Mouse (Mus musculus) limb, embryonic 14.5 days (tissue): ENCODE results near the gene B4galnt2. TPM values are rescaled to one million over a fixed set of nuclear protein-coding genes. Genes with fewer than 3 reads are reported as not detected.

Experiments used
- ATAC-seq: fragments of 200-750 bp; cut with Nextera tagmentation; 2 replicates; pipeline ENCODE4 v1.8.0; 2017; ENCODE audit warnings: low read depth, moderate number of reproducible peaks, moderate TSS enrichment; ENCODE audit not compliant: low FRiP score
- DNase-seq: peaks from one replicate; pipeline ENCODE4 v3.0.0-alpha.2; 2015; ENCODE audit warnings: low spot score
- H3K27ac ChIP-seq: fragments of 300-500 bp; sonication (generic); replicated peaks from 2 replicates; pipeline ENCODE4 v1.5.1; 2014; ENCODE audit warnings: low read depth, mild to moderate bottlenecking, low read length, moderate library complexity, mixed read lengths
- H3K27me3 ChIP-seq: fragments of 300-500 bp; sonication (generic); 2 replicates; pipeline ENCODE4 v1.6.1; 2014; ENCODE audit warnings: low read length, mixed read lengths; ENCODE audit not compliant: control insufficient read depth, insufficient read depth
- H3K36me3 ChIP-seq: fragments of 300-500 bp; sonication (generic); 2 replicates; pipeline ENCODE4 v1.6.1; 2014; ENCODE audit warnings: mild to moderate bottlenecking, low read length, moderate library complexity, mixed read lengths; ENCODE audit not compliant: control insufficient read depth, insufficient read depth
- H3K4me1 ChIP-seq: fragments of 300-500 bp; sonication (generic); 2 replicates; pipeline ENCODE4 v1.6.1; 2014; ENCODE audit warnings: antibody characterized with exemption, low read length, mixed read lengths; ENCODE audit not compliant: control insufficient read depth, insufficient read depth
- H3K4me2 ChIP-seq: fragments of 300-500 bp; sonication (generic); replicated peaks from 2 replicates; pipeline ENCODE4 v1.6.1; 2014; ENCODE audit warnings: low read depth, mild to moderate bottlenecking, low read length, moderate library complexity; ENCODE audit not compliant: severe bottlenecking
- H3K4me3 ChIP-seq: fragments of 300-500 bp; sonication (generic); replicated peaks from 2 replicates; pipeline ENCODE4 v1.5.1; 2014; ENCODE audit warnings: low read length
- H3K9ac ChIP-seq: fragments of 300-500 bp; sonication (generic); 2 replicates; pipeline ENCODE4 v1.6.1; 2014; ENCODE audit warnings: mild to moderate bottlenecking, low read depth, low read length, moderate library complexity; ENCODE audit not compliant: severe bottlenecking
- H3K9me3 ChIP-seq: fragments of 300-500 bp; sonication (generic); 2 replicates; pipeline ENCODE4 v1.6.1; 2016; ENCODE audit warnings: low read length; ENCODE audit not compliant: control insufficient read depth
- POLR2A ChIP-seq: fragments of 200-500 bp; IDR thresholded peaks from 2 replicates; pipeline ENCODE4 v1.8.0; 2012; ENCODE audit warnings: inconsistent platforms, mild to moderate bottlenecking, moderate library complexity, borderline replicate concordance; ENCODE audit not compliant: insufficient read depth, insufficient read length; ENCODE audit errors: extremely low read depth
- WGBS: fragments of 180-500 bp; shearing (Covaris S2); extraction: QIAGEN DNeasy Blood & Tissue Kit; methylation state at CpG from one replicate; pipeline ENCODE4 v1.1.7; 2014; 5-methylcytosine and 5-hydroxymethylcytosine counted together
- polyA plus RNA-seq, 2 experiments: library from polyadenylated mRNA; depleted of rRNA in 1 of 2; stranded (reverse) in 1 of 2; unstranded in 1 of 2; fragments of >200 nt; fragmentation: Nextera tagmentation in 1 of 2; extraction: Ambion mirVana in 1 of 2; gene quantifications; 2 replicates each; pipeline versions ENCODE4 v1.2.1 to v1.2.3; 2012 to 2014

B4galnt2 gene
- polyA plus RNA-seq, 2 experiments, result not detected

DNA sequence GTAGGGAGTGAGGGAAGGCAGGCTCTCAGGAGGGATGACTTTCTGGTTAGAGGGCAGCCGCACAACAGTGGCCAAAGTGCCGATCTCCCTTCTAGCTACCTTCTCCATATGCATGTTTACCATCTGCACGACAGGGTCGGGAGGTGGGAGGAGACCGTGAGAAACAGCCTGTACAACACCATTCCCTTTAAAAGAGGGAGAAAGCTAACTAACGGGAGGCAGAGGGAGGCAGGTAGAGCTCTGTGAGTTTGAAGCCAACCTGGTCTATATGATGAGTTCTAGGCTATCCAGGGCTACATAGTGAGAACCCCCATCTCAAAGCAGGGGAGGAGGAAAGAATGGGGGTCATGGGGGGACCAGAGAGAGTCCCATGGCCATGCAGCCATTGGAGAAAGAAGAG lies 78.9 kb downstream of the B4galnt2 start:
- Histone ChIP-seq H3K27me3 (peaks cover 57% of the 10 kb centered on the region), H3K4me1 (peaks cover 24% of the 10 kb centered on the region), H3K4me2 (no peak overlapping the region), H3K9me3 (no peaks in the 10 kb centered on the region), H3K27ac (no peak overlapping the region), H3K36me3 (no peaks in the 10 kb centered on the region), H3K9ac (no peak overlapping the region), H3K4me3 (no peak overlapping the region)
- WGBS, result 41% methylated on average over 6 of the region's 6 CpGs
- TF ChIP-seq POLR2A, result no peak
- ATAC-seq (no peak), DNase-seq (no peak)

GRCm38 (mm10) chr11:95834742-95835710 lies 79.7 kb downstream of the B4galnt2 start:
- no peak for TF ChIP-seq POLR2A
- Histone ChIP-seq H3K27me3 (peaks cover 66% of the 10 kb centered on the region), H3K36me3 (no peaks in the 10 kb centered on the region), H3K9ac (no peak overlapping the region), H3K9me3 (no peaks in the 10 kb centered on the region), H3K4me2 (no peak overlapping the region), H3K4me1 (peaks cover 28% of the 10 kb centered on the region), H3K4me3 (no peak overlapping the region), H3K27ac (no peak overlapping the region)
- ATAC-seq (no peak), DNase-seq (no peak)
- WGBS, result 21% methylated on average over 15 of the region's 15 CpGs

DNA sequence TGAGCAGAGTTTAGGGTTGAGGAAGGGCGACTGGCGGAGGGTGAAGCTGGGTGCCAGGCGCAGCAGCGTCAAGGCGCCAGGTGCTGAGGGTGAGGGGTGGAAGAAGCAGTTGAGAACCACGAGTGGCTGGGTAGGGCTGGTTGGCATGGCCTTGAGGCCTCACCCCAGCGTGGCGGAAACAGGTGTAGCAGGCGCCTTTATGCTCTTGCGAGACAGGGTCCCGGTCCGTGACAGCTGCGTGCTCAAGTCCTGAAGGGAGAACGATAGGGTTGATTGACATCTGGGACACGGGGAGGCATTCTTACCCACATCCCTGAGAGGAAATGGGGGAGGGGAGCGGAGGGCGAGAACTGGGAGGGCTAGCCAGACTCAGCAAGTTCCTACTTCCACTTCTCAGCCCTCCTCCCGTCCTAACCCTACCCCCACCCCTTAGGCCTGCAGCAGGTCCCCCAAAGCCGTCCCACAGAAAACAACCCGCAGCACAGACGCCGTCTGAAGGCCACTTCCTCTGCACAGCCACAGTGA lies 80.5 kb downstream of the B4galnt2 start:
- H3K4me2 ChIP-seq, result no peak overlapping the region
- no peak for TF ChIP-seq POLR2A
- H3K9me3 ChIP-seq, result no peaks in the 10 kb centered on the region
- peaks cover 74% of the 10 kb centered on the region for H3K27me3 ChIP-seq
- no peak for DNase-seq
- H3K9ac ChIP-seq, result no peak overlapping the region
- ATAC-seq, result peak; percentile 49; the same call in 1 of the 2 replicates
- WGBS, result 5% methylated on average over 22 of the region's 22 CpGs
- no peak overlapping the region for H3K4me3 ChIP-seq
- H3K36me3 ChIP-seq, result no peaks in the 10 kb centered on the region
- H3K27ac ChIP-seq, result no peak overlapping the region
- H3K4me1 ChIP-seq, result peaks cover 28% of the 10 kb centered on the region

- peak; percentile 25; the same call in 1 of the 2 replicates for ATAC-seq
- TF ChIP-seq POLR2A, result no peak
- Histone ChIP-seq H3K9me3 (no peaks in the 10 kb centered on the region), H3K4me3 (no peak overlapping the region), H3K36me3 (no peaks in the 10 kb centered on the region), H3K9ac (no peak overlapping the region), H3K4me1 (peaks cover 28% of the 10 kb centered on the region), H3K27me3 (peaks cover 79% of the 10 kb centered on the region), H3K4me2 (no peak overlapping the region), H3K27ac (no peak overlapping the region)
- 8% methylated on average over 18 of the region's 18 CpGs for WGBS
- DNase-seq, result no peak
Measured at GRCm38 (mm10) chr11:95833631-95834142, 81.0 kb downstream of the B4galnt2 start.

- Histone ChIP-seq H3K27me3 (peaks cover 85% of the 10 kb centered on the region), H3K4me2 (no peak overlapping the region), H3K9ac (no peak overlapping the region), H3K4me1 (peaks cover 28% of the 10 kb centered on the region), H3K27ac (no peak overlapping the region), H3K4me3 (no peak overlapping the region), H3K9me3 (no peaks in the 10 kb centered on the region), H3K36me3 (no peaks in the 10 kb centered on the region)
- no peak for TF ChIP-seq POLR2A
- ATAC-seq (no peak), DNase-seq (no peak)
- 22% methylated on average over 8 of the region's 8 CpGs for WGBS
Measured at GRCm38 (mm10) chr11:95833006-95833570, 81.6 kb downstream of the B4galnt2 start.
